Mouse (Mus musculus) C2C12 (cell line): ENCODE data around the gene Gm20388.

Experiments
- CEBPB ChIP-seq: IDR thresholded peaks from one replicate; pipeline ENCODE4 v1.6.1; 2011; ENCODE audit warnings: low read depth, mild to moderate bottlenecking, control low read depth, moderate library complexity
- CTCF ChIP-seq: IDR thresholded peaks from one replicate; pipeline ENCODE4 v1.5.1; 2011; ENCODE audit not compliant: control insufficient read depth, insufficient read depth, insufficient read length
- FOSL1 ChIP-seq: IDR thresholded peaks from one replicate; pipeline ENCODE4 v1.8.0; 2011; ENCODE audit warnings: mild to moderate bottlenecking, low read length; ENCODE audit not compliant: poor library complexity, insufficient read depth, severe bottlenecking
- MAX ChIP-seq: IDR thresholded peaks from one replicate; pipeline ENCODE4 v1.6.1; 2011; ENCODE audit warnings: mild to moderate bottlenecking, control low read depth
- MYOG ChIP-seq: IDR thresholded peaks from one replicate; pipeline ENCODE4 v1.6.1; 2011; ENCODE audit not compliant: control insufficient read depth, insufficient read length; ENCODE audit errors: extremely low read depth
- USF1 ChIP-seq: IDR thresholded peaks from one replicate; pipeline ENCODE4 v1.6.1; 2011; ENCODE audit warnings: low read depth, mild to moderate bottlenecking, control low read depth, moderate library complexity

DNA sequence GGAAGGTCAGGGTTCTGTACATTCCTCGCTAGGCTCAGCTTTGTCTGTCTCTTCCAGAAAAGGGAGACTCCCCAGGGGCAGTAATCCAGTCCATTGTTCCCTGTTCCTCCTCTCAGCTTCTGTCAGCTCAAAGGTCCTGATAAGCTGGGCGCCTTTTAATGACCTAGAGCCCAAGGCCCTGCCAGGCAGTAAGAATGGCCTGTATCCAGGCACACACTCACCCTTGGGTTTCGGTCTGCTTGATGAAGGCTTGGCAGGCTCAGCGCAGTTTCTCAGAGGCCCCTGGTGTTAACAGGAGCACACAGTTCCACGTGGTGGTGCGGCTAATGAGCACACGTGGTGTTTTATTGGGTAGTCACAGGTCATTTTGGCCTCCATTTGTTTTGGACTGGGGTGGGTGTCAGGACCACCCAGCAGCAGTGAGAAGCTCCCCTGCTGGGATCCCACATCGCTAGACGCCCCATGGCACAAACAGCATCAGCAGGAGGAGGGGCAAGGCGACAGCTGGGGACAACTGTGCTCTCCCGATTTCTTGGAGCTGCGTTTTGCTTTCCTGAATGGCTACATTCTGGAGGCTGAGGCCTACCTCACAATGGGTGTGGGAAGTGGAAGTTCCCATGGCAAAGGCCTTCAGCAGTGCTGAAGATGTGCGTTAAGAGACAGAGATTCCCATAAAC, 3805.4 kb downstream of the Gm20388 start:
- TF ChIP-seq CTCF (no peak), CEBPB (no peak), MAX (no peak), MYOG (no peak), FOSL1 (no peak), USF1 (no peak)
